Mouse (Mus musculus) A20 (cell line): ENCODE measurements around the gene Akr1e1.
"Not testable (repeated sequence)": the region's sequence is repeated elsewhere in the genome, so short reads cannot be mapped to it uniquely, and the experiment has no call there.

ENCODE experiments used
- DNase-seq: peaks from one replicate; pipeline ENCODE4 v3.0.0-alpha.2; 2011; ENCODE audit warnings: low read depth, low spot score

The Akr1e1 gene

DNA sequence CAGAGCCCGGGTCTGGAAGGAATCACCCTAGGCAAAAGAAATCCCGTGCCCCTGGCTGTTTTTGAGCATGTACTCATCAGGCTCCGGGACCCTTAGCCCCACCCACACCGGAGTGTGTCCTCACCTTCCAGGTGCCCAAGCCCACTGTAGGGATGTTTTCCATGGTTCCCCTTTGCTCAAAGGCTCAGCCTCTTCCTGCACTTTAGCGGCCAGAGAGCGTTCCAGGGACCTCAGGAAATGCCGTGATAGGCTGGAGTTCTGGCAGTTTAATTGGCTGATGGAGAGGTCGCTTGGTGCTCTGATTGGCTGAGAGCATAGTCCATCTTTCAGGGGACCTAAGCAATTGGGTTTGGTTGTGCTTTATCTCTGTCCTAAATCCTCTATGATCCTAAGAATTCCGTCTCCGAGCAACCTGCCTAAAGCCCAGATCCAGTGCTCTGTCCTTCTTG, at the start of gene Akr1e1:
TSS of gene Akr1e1 (minus strand) at position 214 of the 449 bp plus-strand sequence.
- DNase-seq = peak; percentile 91

GRCm38 (mm10) chr13:4658346-4658745, 49.4 kb upstream of the Akr1e1 start:
- DNase-seq = no peak

DNA sequence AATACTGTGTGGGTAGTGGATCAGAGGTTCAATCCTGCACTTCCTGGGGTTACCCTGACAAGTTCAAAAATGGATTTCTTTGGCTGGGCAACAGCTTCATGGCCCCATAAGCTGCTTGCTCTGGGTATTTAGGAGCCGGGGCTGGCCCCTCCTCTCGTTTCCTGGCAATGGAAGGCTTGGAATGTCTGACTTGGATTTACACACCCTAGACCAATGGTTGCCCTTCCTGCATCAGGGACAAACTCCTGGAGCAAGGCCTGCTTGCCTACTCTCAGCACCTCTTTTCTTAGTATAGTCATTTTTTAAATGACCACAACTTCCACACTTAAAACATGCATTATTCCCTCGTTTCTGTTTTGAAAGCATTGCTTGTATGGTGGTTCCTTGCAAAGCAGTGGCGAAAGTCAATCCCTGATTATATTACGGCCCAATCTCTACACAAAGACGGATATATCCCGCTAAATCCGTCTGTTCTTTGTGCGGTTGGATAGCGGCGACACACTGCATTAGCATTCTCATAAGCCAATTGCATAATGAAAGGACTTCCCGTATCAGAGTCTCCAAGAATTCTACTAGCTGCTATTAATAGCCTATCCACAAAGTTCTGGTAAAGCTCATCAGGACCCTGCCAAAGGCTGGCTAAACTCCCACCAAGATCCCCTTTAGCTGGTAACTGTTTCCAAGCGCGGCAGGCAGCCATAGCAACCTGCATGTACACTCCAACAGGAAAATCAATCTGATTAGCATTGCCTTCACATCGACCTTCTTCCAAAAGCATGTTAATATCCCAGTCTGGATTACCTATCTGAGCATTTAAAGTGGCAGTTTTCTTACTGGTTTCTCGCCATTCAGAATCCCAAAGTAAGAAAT, 47.5 kb upstream of the Akr1e1 start:
- DNase-seq = no peak

GRCm38 (mm10) chr13:4650190-4650589, 41.2 kb upstream of the Akr1e1 start:
- DNase-seq = no peak

GRCm38 (mm10) chr13:4645248-4645647, 36.3 kb upstream of the Akr1e1 start:
- DNase-seq = no peak

- peak; percentile 53 for DNase-seq
Measured at GRCm38 (mm10) chr13:4610902-4611301, 1.9 kb upstream of the Akr1e1 start.

GRCm38 (mm10) chr13:4608530-4608929, 444 bp downstream of the Akr1e1 start:
- peak; percentile 75 for DNase-seq

DNA sequence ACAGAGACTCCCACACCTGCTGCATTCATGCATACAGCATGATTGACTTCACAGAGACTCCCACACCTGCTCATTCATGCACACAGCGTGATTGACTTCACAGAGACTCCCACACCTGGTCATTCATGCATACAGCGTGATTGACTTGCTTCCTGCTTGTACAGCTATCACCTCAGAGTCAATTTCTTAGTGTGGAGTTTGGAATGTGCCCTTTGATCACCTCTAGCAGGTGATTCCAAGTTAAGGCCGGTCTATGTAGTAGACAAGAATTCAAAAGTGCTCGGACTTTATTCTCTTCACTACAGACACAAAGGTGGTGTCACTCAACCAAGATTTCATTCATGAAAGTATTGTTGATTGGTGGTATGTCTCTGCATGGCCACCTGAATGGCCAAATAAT, 2.2 kb downstream of the Akr1e1 start:
- no peak for DNase-seq

- DNase-seq = not testable (repeated sequence)
Measured at GRCm38 (mm10) chr13:4603431-4603830, 5.5 kb downstream of the Akr1e1 start.

GRCm38 (mm10) chr13:4576921-4577320, 32.1 kb downstream of the Akr1e1 start:
- DNase-seq = no peak

GRCm38 (mm10) chr13:4573871-4574270, 35.1 kb downstream of the Akr1e1 start, which contains the start of gene Akr1c21:
Gene Akr1c21, plus strand, starts transcription at chr13:4574075.
- no peak for DNase-seq

- no peak for DNase-seq
Measured at GRCm38 (mm10) chr13:4565996-4566395, 43.0 kb downstream of the Akr1e1 start.

GRCm38 (mm10) chr13:4560500-4560899, 48.5 kb downstream of the Akr1e1 start:
- DNase-seq = no peak

DNA sequence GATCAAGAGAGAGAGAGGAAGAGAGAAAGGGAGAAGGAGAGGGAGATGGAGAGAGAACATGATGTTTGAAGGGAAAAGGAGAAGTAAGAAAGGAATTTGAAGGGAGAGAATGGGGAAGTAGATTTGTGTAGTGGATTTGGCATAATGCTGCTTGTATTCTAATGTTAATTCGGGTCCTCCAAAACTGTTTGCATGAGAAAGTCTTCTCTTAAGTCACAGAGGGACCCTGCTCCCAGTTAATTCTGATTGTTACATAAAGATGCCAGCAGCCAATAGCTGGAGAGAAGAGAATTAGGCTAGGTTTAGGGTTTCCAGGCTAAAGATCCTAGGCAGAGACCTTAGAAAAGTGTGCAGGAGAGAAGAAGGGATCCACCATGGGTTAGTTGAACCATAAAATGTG, 49.8 kb downstream of the Akr1e1 start:
- no peak for DNase-seq
